Mouse (Mus musculus): ENCODE results near the gene Pde1b. TPM values are rescaled to one million over a fixed set of nuclear protein-coding genes. Genes with fewer than 3 reads are reported as not detected.
A peak's percentile ranks its signal among the peaks of the same experiment; 100 is the strongest.

Pde1b gene
- polyA plus RNA-seq, 1 experiment from 2014 or later: 44.9 TPM

GRCm38 (mm10) chr15:103514914-103515313 lies 12.1 kb downstream of the Pde1b start:
- peaks cover 5% of the 10 kb centered on the region; the same call in 1 of the 2 replicates for H3K27me3 ChIP-seq (ENCODE audit: insufficient read depth, poor library complexity, severe bottlenecking)
- H3K27ac ChIP-seq: peak overlapping the region; percentile 88
- peak overlapping the region; percentile 47 for H3K4me3 ChIP-seq
- H3K36me3 ChIP-seq: no peaks in the 10 kb centered on the region
- DNase-seq (ENCODE audit: low spot score): no peak
- peaks cover 66% of the 10 kb centered on the region for H3K4me1 ChIP-seq (replicated peaks)
- 41% methylated on average over 3 of the region's 3 CpGs for WGBS
- no peaks in the 10 kb centered on the region for H3K9me3 ChIP-seq

GRCm38 (mm10) chr15:103518600-103519385 lies 16.0 kb downstream of the Pde1b start:
- H3K27me3 ChIP-seq (ENCODE audit: insufficient read depth, poor library complexity, severe bottlenecking): 0 out of 2 replicates have a peak, but pooled peaks cover 5% of the 10 kb centered on the region
- H3K4me3 ChIP-seq: peak overlapping the region; percentile 35
- WGBS: 8% methylated on average over 5 of the region's 5 CpGs
- H3K36me3 ChIP-seq: peaks cover 16% of the 10 kb centered on the region
- peak; percentile 75 for DNase-seq (ENCODE audit: low spot score)
- peak overlapping the region; percentile 88 for H3K27ac ChIP-seq
- H3K4me1 ChIP-seq (replicated peaks): peaks cover 90% of the 10 kb centered on the region
- no peaks in the 10 kb centered on the region for H3K9me3 ChIP-seq

GRCm38 (mm10) chr15:103519386-103520378 lies 16.8 kb downstream of the Pde1b start:
- peak overlapping the region; percentile 88 for H3K27ac ChIP-seq
- 11% methylated on average over 4 of the region's 4 CpGs for WGBS
- peaks cover 25% of the 10 kb centered on the region for H3K36me3 ChIP-seq
- H3K27me3 ChIP-seq (ENCODE audit: insufficient read depth, poor library complexity, severe bottlenecking): 0 out of 2 replicates have a peak, but pooled peaks cover 5% of the 10 kb centered on the region
- peak overlapping the region; percentile 35 for H3K4me3 ChIP-seq
- H3K4me1 ChIP-seq (replicated peaks): peaks cover 82% of the 10 kb centered on the region
- H3K9me3 ChIP-seq: no peaks in the 10 kb centered on the region
- DNase-seq (ENCODE audit: low spot score): peak; percentile 80

GRCm38 (mm10) chr15:103522458-103523099 lies 19.7 kb downstream of the Pde1b start:
- H3K36me3 ChIP-seq: peaks cover 53% of the 10 kb centered on the region
- no peaks in the 10 kb centered on the region for H3K27me3 ChIP-seq (ENCODE audit: insufficient read depth, poor library complexity, severe bottlenecking)
- WGBS: 75% methylated on average over 3 of the region's 3 CpGs
- no peaks in the 10 kb centered on the region for H3K9me3 ChIP-seq
- H3K4me3 ChIP-seq: no peak overlapping the region
- peaks cover 54% of the 10 kb centered on the region for H3K4me1 ChIP-seq (replicated peaks)
- DNase-seq (ENCODE audit: low spot score): no peak
- peak overlapping the region; percentile 88 for H3K27ac ChIP-seq

GRCm38 (mm10) chr15:103523156-103523555 lies 20.3 kb downstream of the Pde1b start:
- WGBS: 34% methylated on average over 3 of the region's 3 CpGs
- peak; percentile 20 for DNase-seq (ENCODE audit: low spot score)
- H3K27me3 ChIP-seq (ENCODE audit: insufficient read depth, poor library complexity, severe bottlenecking): no peaks in the 10 kb centered on the region
- H3K4me3 ChIP-seq: no peak overlapping the region
- H3K4me1 ChIP-seq (replicated peaks): peaks cover 48% of the 10 kb centered on the region
- peaks cover 59% of the 10 kb centered on the region for H3K36me3 ChIP-seq
- no peaks in the 10 kb centered on the region for H3K9me3 ChIP-seq
- H3K27ac ChIP-seq: peak overlapping the region; percentile 88

GRCm38 (mm10) chr15:103530372-103530771 lies 27.5 kb downstream of the Pde1b start:
- Histone ChIP-seq H3K36me3 (peaks cover 51% of the 10 kb centered on the region), H3K4me1 (replicated peaks) (peaks cover 33% of the 10 kb centered on the region), H3K9me3 (no peaks in the 10 kb centered on the region), H3K4me3 (no peak overlapping the region), H3K27ac (peak overlapping the region; percentile 70), H3K27me3 (ENCODE audit: insufficient read depth, poor library complexity, severe bottlenecking) (peaks cover 3% of the 10 kb centered on the region)
- 5% methylated on average over 5 of the region's 5 CpGs for WGBS
- DNase-seq (ENCODE audit: low spot score): peak; percentile 69

GRCm38 (mm10) chr15:103534054-103534620 lies 31.3 kb downstream of the Pde1b start:
- no peaks in the 10 kb centered on the region for H3K9me3 ChIP-seq
- no peak overlapping the region for H3K27ac ChIP-seq
- DNase-seq (ENCODE audit: low spot score): no peak
- peaks cover 14% of the 10 kb centered on the region for H3K36me3 ChIP-seq
- H3K4me3 ChIP-seq: no peak overlapping the region
- peaks cover 63% of the 10 kb centered on the region for H3K4me1 ChIP-seq (replicated peaks)
- WGBS: 87% methylated on average over 7 of the region's 7 CpGs
- peaks cover 38% of the 10 kb centered on the region for H3K27me3 ChIP-seq (ENCODE audit: insufficient read depth, poor library complexity, severe bottlenecking)

GRCm38 (mm10) chr15:103535030-103535429 lies 32.2 kb downstream of the Pde1b start:
- no peak overlapping the region for H3K4me3 ChIP-seq
- no peak overlapping the region for H3K27ac ChIP-seq
- WGBS: 62% methylated on average over 2 of the region's 2 CpGs
- peaks cover 7% of the 10 kb centered on the region; the same call in 1 of the 2 replicates for H3K36me3 ChIP-seq
- no peaks in the 10 kb centered on the region for H3K9me3 ChIP-seq
- peaks cover 41% of the 10 kb centered on the region for H3K27me3 ChIP-seq (ENCODE audit: insufficient read depth, poor library complexity, severe bottlenecking)
- peaks cover 55% of the 10 kb centered on the region for H3K4me1 ChIP-seq (replicated peaks)
- DNase-seq (ENCODE audit: low spot score): no peak

GRCm38 (mm10) chr15:103535786-103536185 lies 33.0 kb downstream of the Pde1b start:
- Histone ChIP-seq H3K36me3 (peaks cover 7% of the 10 kb centered on the region; the same call in 1 of the 2 replicates), H3K27me3 (ENCODE audit: insufficient read depth, poor library complexity, severe bottlenecking) (peaks cover 49% of the 10 kb centered on the region), H3K4me3 (no peak overlapping the region), H3K27ac (no peak overlapping the region), H3K9me3 (no peaks in the 10 kb centered on the region), H3K4me1 (replicated peaks) (peaks cover 48% of the 10 kb centered on the region)
- peak; percentile 0 for DNase-seq (ENCODE audit: low spot score)
- WGBS: 64% methylated on average over 1 of the region's 1 CpGs

GRCm38 (mm10) chr15:103536456-103536855 lies 33.6 kb downstream of the Pde1b start:
- H3K9me3 ChIP-seq: no peaks in the 10 kb centered on the region
- H3K36me3 ChIP-seq: peaks cover 7% of the 10 kb centered on the region; the same call in 1 of the 2 replicates
- peak overlapping the region; percentile 75 for H3K4me3 ChIP-seq
- peaks cover 50% of the 10 kb centered on the region for H3K27me3 ChIP-seq (ENCODE audit: insufficient read depth, poor library complexity, severe bottlenecking)
- peaks cover 48% of the 10 kb centered on the region for H3K4me1 ChIP-seq (replicated peaks)
- no peak overlapping the region; the same call in 1 of the 2 replicates for H3K27ac ChIP-seq
- 38% methylated on average over 2 of the region's 2 CpGs for WGBS
- DNase-seq (ENCODE audit: low spot score): peak; percentile 3

GRCm38 (mm10) chr15:103537011-103537821 lies 34.4 kb downstream of the Pde1b start:
- H3K27ac ChIP-seq: peak overlapping the region; percentile 88
- H3K4me3 ChIP-seq: peak overlapping the region; percentile 75
- peaks cover 48% of the 10 kb centered on the region for H3K4me1 ChIP-seq (replicated peaks)
- under 1% methylated on average over 37 of the region's 37 CpGs for WGBS
- H3K27me3 ChIP-seq (ENCODE audit: insufficient read depth, poor library complexity, severe bottlenecking): peaks cover 50% of the 10 kb centered on the region
- peak; percentile 35 for DNase-seq (ENCODE audit: low spot score)
- 0 out of 2 replicates have a peak, but pooled peaks cover 1% of the 10 kb centered on the region for H3K36me3 ChIP-seq
- H3K9me3 ChIP-seq: no peaks in the 10 kb centered on the region
